Mouse (Mus musculus) left cerebral cortex, adult 9 months (tissue): ENCODE measurements around the gene Tchp.
A peak's percentile ranks its signal among the peaks of the same experiment; 100 is the strongest.

Source experiments
- DNase-seq, 2 experiments: peaks; one replicate each; pipeline ENCODE4 v3.0.0; 2022; ENCODE audit warnings: low spot score in 2 of 2

Gene Tchp

DNA sequence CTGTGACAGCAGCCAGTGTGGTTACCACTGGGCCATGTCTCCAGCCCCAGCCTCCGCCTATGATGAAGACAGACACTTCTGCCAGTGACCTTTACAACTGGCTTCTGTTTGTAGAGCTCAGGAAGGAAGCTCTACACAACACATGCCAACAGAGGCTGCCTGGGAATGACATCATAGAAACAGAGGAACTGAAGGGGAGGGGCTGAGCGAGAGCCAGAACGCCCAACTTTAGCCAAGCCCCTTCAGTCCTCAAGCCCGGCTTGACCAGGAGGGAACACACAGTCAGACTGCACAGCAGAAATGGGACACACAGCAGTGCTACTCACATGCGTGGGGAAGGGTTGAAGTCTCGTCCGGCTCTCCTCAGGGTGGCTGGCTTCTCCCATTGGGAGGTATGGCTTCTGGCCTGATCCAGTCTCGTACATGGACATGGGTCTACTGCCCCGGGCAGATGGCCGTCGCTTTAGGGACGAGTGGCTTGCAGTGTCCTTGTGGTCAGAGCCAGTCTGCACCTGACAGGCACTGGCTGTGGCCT is 31.2 kb downstream of the Tchp start:
- DNase-seq, result peak in 1 of 2 experiments; percentile 29

DNA sequence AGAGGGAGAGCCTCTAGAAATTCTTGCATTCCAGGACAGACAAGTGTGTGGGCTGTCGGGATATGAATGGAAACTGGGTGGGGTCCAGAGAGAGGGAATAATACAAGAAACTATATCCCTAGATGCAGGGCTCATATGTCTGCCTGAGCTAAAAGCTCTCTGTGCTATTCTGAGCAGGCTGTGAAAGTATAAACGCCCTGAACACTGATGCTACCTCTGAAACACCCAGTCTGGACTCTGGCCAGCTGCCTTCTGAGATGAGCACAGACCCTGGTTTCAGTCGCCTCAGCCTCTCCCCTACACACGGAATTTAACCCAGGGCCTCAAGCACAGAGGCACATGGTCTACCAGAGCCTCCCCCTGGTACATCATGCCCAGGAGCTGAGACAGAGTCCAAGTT is 33.0 kb downstream of the Tchp start:
- no peak for DNase-seq

DNA sequence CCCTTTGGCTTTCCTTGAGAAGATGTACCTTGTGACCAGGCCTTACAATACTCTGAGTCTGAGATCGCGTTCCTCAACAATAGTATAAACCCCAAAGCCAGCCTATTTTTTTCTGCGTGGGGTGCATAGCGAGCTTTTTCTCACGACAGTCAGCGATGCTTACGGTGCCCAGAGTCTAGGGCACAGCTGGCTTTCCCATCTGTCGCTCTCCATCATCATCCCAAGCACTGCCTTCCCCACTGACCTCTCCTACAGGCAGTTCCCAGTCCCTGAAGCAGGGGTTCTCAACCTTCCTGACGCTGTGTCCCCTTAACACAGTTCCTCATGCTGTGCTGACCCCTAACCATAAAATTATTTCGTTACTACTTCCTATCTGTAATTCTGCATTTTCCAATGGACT is 35.0 kb downstream of the Tchp start:
- DNase-seq, result no peak

DNA sequence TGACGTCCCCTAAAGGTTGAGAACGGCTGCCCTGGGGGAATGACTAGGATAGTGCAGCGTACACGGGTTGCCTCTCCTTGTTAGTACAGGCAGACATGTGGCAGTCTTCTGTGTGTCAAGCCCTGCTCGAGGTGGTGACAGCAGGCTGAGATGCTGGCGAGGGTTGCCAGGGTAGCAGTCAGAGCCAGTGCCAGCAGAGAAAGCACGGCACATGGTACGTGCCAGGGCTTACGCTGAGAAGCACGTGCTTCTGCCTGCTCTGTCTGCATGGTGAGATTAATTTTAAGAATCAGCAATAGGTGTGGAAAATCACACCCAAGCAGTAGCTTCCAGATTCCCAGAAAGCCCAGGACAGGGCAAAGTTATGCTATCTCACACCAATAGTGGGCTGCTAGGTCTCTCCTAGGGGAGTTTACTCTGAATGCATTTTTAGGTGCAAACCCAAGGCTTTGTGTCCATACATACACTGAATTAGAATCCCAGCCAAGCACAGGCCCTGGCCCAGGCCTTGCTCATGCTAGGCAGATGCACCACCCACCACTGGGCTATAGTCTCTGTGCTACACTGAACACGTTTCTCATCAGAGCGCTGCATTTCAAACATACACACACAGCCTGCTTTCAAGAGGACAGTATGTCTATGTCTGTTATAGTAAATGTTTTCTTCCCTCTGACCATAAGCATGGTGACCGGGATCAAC is 35.6 kb downstream of the Tchp start:
- DNase-seq, result peak in 1 of 2 experiments; percentile 38

DNA sequence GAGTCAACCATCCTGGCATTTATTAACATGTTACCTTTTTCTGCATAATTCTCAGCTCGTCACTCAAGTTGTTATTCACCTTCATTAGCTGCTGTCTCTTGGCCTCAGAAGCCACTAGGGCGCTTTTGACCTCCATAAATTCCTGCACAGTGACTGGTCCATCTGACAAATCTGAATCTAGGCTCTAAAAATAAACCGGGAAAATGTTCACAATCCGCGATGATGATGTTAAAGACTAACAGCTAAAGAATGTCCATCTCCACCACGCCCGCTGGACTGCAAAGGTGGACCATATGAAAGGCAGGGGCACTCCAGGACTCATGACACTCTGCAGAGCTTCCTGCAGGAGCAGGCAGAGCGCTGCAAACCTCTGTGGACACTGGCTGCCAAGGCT is 36.1 kb downstream of the Tchp start:
- DNase-seq, result no peak

DNA sequence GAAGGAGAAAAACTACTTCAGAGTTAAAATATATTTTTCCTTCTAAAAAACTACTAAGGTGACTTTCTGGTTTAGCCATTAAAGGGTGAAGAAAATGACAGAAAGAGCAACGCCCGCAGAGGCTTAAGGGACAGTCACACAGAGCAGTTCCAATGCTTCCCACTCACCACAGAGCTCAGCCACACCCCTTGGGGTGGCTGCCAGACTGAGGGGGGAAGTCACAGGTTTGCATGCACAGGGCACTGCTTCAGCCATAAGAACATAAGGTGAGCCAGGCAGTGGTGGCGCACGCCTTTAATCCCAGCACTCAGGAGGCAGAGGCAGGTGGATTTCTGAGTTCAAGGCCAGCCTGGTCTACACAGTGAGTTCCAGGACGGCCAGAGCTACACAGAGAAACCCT is 38.0 kb downstream of the Tchp start:
- peak in 1 of 2 experiments; percentile 59 for DNase-seq

DNA sequence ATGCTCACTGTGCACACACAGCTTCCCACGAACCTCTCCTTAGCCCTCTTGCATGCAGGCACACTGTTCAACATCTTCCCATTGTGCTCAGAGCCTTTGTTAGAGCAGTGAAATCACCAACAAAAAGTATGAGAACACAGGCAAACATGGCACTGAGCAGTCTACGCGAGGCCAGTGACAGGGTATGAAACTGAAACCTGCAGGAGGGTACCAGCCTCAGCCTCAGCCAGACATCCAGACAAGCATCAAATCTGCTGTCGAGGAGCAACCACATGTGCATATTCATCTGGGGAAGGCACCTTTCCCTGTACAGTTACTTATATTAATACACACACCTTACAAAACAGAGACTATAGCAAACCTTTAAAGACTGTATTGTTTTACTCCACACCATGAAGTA is 39.3 kb downstream of the Tchp start:
- DNase-seq, result no peak

DNA sequence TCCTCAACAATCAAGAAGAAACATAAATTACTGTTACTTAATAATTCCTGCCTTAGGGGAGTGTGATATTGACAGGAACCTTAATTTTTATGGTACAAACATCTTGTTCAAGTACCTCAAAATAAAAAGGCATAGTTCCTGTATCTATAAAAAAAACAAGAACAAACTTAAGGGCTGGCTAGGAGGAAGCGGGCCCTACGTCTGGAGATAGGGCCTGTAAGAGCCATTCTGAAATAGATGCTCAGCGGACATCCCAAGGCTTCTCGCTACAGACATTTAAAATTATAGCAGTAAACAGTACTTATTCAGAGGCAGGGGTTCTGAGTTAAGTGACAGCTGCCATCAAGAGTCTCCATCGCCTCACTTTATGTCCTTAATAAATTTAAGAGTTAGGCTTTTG is 40.0 kb downstream of the Tchp start:
- DNase-seq, result no peak

DNA sequence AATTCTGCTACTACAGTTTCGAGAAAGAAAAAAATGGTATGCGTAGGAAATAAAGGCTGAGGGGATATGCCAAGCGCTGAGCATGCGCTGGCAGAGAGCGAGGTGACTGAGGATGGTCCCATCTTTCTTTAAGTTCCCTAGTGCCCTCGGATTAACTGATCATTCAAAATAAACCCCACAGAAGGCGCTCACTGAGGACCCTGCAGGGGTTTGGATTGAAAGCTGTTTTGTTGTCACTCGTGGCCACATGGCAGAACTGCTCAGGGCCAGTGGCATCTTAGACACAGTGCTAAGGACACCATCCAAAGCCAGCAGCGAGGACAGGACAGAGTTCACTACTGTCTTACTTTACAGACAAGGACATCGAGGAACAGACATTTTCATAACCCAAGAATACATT is 42.8 kb downstream of the Tchp start:
- no peak for DNase-seq

DNA sequence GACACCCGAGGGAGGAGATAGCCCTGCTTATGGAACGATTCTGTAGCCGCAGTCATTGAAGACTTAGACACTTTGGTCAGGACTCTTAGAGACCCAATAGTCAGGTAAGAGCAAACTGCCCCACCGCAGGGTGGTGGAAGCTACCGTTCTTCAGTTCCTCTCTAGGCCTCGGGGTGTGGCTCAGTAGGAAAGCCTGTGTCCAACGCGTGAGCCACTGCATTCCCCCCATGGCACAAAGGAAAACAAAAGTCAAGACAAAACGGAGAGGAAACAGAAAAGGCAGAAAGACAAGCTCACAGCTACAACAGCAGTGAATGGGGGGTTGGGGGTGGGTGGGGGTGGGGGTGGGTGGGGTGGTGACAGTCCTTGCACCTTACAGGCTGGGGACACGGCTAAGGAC is 44.8 kb downstream of the Tchp start:
- no peak for DNase-seq

DNA sequence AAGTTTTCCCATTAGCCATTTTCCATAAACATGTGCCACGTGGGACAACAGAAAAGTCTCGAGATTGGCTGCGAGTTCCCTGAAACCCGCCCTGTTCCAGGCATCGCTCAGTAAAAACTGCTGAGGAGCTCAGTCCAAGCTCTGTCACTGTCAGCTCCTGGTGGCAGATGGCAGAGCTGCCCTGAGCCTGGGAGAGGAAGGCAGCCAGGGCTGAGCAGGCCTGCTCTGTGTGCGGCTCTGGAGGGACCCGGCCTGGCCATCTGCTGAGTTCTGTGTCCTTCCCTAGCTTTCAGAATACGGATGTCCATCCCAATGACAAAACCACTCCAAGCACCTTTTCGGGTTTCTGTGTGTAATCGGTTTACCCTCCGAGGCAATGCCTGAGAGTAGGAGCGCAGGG is 45.8 kb downstream of the Tchp start:
- DNase-seq, result no peak

DNA sequence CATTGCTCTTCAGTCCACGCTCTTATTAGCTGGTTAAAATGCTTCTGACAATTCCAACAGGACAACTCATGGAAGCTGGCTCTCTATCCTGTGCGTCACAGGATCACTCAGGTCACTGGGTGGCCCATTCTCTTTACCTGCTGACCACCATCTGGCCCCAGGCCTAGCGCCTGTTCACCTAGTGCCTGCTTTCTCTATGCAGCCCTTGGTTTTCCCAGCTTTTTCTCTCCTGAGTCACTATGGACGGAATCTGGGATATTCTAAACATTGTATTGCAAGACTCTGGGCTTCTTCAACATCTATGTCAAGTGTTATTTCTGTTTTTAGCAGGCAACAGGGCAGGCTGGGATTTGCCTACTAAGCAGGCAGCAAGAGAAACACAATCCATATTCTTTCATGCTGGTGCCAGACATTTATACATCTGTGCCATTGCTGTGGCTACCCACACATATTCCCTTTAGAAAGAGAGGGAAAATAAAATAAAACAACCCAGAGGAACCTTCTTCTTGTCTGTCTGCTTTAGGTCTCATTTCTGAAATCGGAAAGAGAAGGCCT is 52.1 kb downstream of the Tchp start:
- DNase-seq, result no peak

DNA sequence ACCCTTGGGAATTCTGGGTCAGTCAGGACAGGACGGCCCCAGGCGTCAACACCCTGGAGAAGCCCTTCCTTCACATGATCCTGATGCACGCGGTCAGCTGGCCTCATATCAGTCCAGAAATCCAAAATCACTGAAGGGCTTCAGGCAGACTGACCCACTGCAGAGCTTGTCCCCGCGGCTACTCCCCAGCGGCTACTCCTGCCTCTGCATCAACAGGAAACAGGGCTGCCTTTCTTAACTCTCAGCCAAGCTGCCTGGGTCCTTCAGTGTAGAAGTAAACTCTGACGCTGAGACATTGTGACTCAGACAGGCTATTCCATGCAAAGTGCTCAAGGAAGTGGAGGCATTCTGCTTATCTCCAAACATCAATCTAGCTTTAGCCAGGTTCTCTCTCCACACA is 54.4 kb downstream of the Tchp start:
- no peak for DNase-seq

DNA sequence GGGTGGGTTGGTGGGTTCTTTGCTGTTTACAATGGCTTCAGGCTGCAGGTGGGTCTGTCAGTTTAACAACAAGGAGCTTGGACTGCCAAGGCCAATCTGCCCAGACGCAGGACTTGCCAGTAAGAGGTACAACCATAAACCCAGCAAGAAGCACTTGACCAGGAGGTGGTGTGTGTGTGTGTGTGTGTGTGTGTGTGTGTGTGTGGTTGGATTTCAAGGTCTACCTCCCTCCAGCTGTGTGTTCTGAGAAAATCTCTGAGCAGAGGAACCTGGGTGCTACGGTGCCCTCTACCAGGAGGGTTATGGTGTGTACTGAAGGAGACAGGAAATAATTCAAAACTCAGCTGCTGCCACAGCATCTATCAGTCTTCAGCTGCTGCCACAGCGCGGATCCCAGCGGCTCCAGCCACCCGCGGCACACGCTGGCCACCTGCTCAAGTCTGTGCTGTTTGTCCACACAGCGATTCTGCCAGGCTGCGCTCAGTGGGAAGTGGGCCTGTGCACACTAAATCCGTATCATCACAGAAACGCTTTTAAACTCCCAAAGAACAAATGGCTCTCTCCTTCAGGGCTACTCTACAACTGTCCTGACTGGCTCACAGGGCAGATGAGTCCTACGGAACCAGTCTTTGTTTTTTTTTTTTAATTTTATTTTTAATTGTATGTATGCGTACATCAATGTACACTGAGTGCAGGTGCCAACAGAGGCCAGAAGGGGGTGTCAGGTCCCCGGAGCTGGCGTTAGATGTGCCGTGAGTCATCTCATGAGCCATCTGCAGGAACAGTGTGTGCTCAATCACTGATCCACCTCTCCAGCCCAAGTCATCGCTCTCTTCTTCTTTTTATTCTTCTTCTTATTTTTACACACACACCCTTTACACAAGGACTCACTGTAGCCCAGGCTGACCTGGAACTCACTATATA is 57.5 kb downstream of the Tchp start:
- DNase-seq, result no peak

DNA sequence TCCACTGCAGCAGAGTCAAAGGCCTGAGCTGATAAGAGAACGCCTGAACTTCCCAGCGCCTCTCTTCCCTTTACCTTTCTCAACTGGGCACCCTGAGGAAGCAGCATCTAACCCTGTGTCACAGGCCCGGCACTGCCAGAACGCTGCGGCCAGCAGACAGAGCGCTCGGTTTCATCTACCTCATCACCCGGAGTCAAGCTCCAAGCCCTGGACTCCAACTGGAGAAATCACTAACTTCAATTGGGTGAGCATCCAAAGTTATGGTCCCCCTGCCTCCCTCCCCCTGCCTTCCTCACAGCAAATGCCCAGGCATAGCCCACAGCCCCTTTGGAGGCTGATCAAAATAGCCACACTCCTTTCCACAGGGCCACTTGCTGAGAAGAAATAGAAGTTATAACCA is 59.1 kb downstream of the Tchp start:
- no peak for DNase-seq

DNA sequence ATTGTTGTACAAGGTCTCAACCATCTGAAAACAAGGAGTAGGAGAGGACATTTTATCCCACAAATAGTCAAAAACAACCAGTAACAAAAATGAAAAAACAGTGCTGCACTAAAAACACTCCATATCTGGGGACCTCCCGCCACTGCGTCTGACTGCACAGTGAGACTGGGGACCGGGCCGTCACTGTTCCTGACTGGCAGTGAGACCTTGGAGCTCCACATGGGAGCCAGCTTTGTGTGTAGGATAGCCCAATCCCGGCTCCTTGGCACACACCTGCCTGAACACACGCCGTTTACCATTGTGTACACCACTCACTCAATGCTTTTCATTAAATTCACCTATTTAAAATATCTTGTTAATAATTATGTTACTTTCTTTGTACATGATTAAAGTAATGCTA is 59.6 kb downstream of the Tchp start:
- DNase-seq, result no peak

DNA sequence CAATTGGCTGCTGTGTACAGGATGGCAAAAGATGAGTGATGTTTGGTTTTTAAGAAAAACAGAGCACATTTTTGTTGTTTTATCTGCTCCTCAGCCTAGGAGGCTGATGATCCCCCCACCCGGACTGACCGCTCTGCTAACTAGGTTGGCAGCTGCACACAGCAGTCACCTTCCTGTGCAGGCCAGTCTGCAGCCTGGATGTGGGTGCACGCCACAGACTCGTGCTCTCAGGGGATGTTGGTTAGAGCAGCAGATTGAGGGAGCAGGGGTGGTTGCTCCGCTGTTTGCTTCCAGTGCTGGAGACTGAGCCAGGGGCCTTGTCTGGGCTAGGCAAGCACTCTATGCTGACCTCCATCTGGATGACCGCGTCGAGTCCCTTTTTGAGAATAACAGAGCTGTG is 62.2 kb downstream of the Tchp start:
- DNase-seq, result no peak

DNA sequence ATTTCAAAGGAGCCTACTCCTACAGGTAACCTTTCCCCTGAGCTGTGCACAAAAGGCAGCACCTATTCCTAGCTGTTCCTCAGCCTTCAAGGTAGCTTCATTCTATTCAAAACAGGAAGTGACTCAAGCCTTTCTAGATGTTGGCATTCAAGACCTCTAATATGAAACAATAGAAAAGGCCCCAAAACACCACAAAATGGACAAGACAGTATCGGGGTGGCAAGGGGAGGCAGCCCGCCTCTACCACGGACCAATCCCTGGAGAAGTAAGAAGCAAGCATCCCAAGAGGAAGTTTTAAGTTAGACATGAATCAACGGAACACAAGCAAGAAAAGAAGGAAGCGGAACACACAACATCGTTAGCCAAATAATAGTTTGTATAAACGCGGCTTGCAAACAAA is 64.2 kb downstream of the Tchp start:
- no peak for DNase-seq
